Mouse (Mus musculus) liver, embryonic 14.5 days (tissue): ENCODE measurements around the gene Ndufaf8.

Experiments
- CTCF ChIP-seq: IDR thresholded peaks from 2 replicates; pipeline ENCODE4 v1.5.1; 2016; ENCODE audit warnings: antibody characterized with exemption, low read depth, control low read depth
- EP300 ChIP-seq: IDR thresholded peaks from 2 replicates; pipeline ENCODE4 v1.6.1; 2016; ENCODE audit warnings: antibody characterized with exemption, low read depth

GRCm38 (mm10) chr11:120080282-120080681 lies 18.4 kb upstream of the Ndufaf8 start:
- no peak for TF ChIP-seq CTCF
- TF ChIP-seq EP300: no peak
